Mouse (Mus musculus): ENCODE data around the gene Nectin3.

Gene Nectin3

GRCm38 (mm10) chr16:46498421-46498789 lies at the start of gene Nectin3:
Nectin3 (minus strand) TSS chr16:46498525.
- no peak for DNase-seq (ENCODE audit: low read depth, low spot score)

- DNase-seq (ENCODE audit: low read depth, low spot score), result no peak
Measured at GRCm38 (mm10) chr16:46538092-46538491, 39.8 kb upstream of the Nectin3 start.

GRCm38 (mm10) chr16:46532465-46533254 lies 34.3 kb upstream of the Nectin3 start:
- no peak for DNase-seq (ENCODE audit: low read depth, low spot score)

DNA sequence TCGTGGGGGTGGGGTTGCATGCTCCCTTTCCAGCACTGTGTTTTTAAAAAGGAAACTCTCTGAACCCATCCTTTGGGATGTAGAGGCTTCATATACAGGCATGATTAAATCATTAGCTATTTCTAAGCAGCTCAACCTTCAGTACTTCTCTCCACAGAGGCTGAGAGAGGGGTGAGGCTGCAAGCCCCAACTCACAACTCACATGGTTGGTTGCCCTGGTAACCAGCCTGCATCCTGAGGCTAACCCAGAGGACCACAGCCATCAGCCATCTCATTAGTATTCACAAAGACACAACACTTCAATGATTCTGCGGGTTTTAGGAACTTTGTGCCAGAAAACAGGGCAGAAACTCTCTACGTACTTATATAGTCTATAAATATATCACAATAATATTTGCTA lies 32.7 kb upstream of the Nectin3 start:
- DNase-seq (ENCODE audit: low read depth, low spot score), result no peak

- no peak for DNase-seq (ENCODE audit: low read depth, low spot score)
Measured at GRCm38 (mm10) chr16:46520885-46521417, 22.6 kb upstream of the Nectin3 start.

GRCm38 (mm10) chr16:46519606-46520005 lies 21.3 kb upstream of the Nectin3 start:
- no peak for DNase-seq (ENCODE audit: low read depth, low spot score)

GRCm38 (mm10) chr16:46507944-46508333 lies 9.6 kb upstream of the Nectin3 start:
- no peak for DNase-seq (ENCODE audit: low read depth, low spot score)

DNA sequence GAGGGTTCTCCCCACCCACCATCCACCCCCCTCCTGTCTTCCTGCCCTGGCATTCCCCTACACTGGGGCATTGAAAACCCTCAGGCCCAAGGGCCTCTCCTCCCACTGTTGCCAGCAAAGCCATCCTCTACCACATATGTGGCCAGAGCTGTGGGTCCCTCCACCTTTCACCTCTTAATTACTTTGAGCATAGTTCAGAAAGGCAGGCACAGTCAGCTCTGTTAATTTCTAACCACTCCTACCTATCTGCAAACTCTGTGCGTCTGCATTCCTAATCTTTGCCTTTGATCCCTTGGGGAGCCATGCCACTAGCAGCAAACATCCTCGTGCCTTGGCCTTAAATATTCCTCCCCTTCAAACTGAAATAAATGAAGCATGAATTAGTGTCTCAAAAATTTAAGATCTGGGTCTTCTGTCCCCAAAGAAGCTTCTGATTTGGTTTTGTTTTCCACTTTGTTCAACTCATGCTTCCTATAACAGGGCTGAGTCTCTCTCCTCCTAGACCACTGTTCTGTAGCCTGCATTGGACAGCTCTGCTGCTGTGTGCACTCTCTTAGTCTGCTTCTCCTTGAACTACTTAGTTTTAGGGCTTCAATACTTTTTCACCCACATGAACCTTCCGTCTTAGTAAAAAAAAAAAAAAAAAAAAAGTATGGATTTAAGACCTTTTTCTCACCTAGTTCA lies 9.1 kb upstream of the Nectin3 start:
- no peak for DNase-seq (ENCODE audit: low read depth, low spot score)

- no peak for DNase-seq (ENCODE audit: low read depth, low spot score)
Measured at GRCm38 (mm10) chr16:46504006-46504405, 5.7 kb upstream of the Nectin3 start.

- no peak for DNase-seq (ENCODE audit: low read depth, low spot score)
Measured at GRCm38 (mm10) chr16:46502311-46502710, 4.0 kb upstream of the Nectin3 start.

GRCm38 (mm10) chr16:46500759-46501158 lies 2.4 kb upstream of the Nectin3 start:
- DNase-seq (ENCODE audit: low read depth, low spot score), result no peak

GRCm38 (mm10) chr16:46497686-46498420 lies 472 bp downstream of the Nectin3 start:
- no peak for DNase-seq (ENCODE audit: low read depth, low spot score)

GRCm38 (mm10) chr16:46496889-46497685 lies 1.2 kb downstream of the Nectin3 start:
- DNase-seq (ENCODE audit: low read depth, low spot score), result peak; percentile 90

DNA sequence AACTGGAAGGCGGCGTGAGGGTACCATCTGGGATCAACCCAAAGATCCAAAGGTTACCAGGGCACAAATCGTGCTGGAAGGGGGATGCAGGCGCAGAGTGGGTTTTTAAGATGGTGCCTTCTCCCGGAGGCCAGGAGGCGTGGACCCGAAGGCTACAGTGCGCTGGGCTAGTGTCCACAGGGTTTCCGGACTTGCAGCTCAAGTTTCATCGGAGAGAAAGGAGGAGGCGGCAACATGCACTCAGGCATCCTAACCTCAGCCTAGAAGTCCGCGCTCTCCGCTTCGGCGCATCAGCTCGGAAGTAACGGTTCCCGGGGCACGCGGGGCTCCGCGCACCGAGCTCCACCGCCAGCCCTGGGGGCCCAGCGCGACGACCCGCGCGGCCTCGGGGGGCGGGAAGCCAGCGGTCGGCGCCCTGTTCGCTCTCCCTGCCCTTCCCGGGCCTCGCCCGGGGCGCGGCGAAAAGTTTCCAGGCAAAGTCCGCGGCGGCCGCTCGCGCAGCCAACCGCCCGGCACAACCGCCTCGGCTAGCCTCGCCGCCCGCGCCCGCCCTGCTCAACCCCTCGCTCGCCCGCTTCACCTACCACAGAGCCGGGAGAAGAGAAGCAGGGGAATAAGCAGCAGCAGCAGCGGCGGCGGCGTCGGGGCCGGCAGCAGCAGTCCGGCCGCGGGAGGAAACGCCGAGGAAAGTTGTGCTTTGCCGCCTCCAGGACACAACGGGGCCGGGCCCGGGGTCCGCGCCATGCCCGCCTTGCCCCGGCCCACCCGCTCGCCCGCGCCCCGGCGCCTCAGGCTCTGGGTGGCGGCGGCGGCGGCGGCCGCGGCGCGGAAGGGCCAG lies 2.1 kb downstream of the Nectin3 start:
- peak; percentile 28 for DNase-seq (ENCODE audit: low read depth, low spot score)

DNA sequence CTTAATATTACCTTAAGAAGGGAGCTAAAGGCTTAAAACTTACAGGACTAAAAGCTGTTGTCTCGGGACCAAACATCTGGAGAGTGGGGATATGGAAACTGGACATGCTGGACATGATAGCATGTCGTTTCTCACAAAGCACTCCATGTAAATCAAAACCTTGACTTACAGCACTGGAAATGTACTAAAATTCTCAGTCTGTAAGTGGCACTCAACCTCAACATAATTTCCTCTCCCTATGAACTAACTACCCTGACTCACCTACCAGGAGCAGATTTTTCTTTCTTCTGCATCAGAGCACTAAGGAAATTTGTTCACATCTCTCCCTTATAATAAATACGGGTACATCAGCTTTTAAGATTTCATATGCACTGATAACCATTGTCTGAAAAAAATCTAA lies 3.1 kb downstream of the Nectin3 start:
- no peak for DNase-seq (ENCODE audit: low read depth, low spot score)

DNA sequence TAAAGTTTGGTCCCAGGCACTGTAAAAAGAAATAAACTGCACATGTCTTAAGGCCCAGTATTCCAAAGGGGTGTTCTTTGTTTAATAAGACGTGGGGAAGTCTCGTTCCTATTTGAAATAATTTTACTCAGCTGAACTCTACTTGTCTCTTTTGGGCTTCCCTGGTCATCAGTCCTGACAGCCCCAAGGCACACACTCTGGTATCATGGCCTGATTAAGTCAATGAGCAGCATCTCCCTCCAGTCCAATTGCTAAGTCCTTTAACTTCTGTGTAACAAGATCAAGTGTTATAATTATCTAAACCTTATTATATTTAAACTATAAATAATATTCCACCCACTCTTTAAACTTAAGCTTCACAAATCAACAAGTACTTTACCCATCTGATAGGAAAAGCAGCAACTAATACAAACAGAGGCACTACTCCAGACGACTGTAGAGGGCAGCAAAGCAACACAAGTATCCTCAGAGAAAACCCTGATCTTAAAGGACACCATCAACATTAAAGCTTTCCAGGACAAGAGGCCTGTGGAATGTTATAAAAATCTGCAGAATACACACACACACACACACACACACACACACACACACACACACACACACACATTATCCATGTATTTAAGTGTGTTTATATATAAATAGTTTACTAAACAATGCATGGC lies 10.8 kb downstream of the Nectin3 start:
- peak; percentile 60 for DNase-seq (ENCODE audit: low read depth, low spot score)

- no peak for DNase-seq (ENCODE audit: low read depth, low spot score)
Measured at GRCm38 (mm10) chr16:46477336-46477735, 21.0 kb downstream of the Nectin3 start.

GRCm38 (mm10) chr16:46451421-46451820 lies 46.9 kb downstream of the Nectin3 start:
- DNase-seq (ENCODE audit: low read depth, low spot score), result no peak

DNA sequence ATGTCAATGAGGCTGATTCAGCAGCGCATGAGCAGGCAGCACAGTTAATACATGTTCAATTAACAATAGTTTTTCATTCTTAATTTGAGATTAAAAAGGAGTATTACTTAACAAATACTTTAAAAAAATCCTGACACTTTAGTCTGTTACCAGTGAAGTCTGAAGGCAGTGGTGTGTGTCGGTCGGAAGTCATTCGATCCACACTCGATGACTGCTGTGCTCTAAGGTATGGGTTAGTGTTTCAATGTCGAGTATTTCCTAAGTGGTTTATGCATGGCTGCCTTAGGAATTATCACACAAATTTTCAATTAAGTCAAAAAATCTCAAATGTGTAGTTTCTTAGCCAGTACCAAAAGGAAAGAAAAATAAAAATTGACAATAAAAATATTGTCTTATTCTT lies 49.3 kb downstream of the Nectin3 start:
- DNase-seq (ENCODE audit: low read depth, low spot score), result no peak

DNA sequence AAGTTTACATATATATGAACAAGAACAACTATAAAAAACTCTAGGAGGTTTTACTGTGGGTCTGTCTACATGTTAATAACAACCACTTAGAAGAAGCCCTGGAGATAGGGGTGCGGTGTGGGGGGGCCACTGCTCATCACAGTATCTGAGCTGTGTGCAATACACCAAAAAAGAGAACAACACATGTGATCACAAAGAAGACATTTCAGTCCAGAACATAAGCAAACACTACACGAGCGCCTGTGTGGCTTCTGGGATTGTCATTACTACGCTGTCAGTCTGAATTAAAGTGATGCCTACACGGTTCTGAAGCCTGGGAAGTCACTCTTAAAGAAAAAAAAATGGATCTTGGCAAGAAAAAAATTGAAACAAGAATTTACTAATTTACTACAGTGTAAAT lies 67.0 kb downstream of the Nectin3 start:
- no peak for DNase-seq (ENCODE audit: low read depth, low spot score)

Data from retina, postnatal 7 days (tissue).